Mouse (Mus musculus): ENCODE results near the gene Dync1li1. TPM values are rescaled to one million over a fixed set of nuclear protein-coding genes. Genes with fewer than 3 reads are reported as not detected.
"Not testable (repeated sequence)": the region's sequence is repeated elsewhere in the genome, so short reads cannot be mapped to it uniquely, and the experiment has no call there.

The Dync1li1 gene
- total and polyA plus RNA-seq, 2 experiments from 2014 or later, result 136 to 145 TPM

GRCm38 (mm10) chr9:114688953-114689407 lies 390 bp downstream of the Dync1li1 start:
- Histone ChIP-seq H3K4me2 (ENCODE audit: low read depth) (peak overlapping the region; percentile 66), H3K27me3 (ENCODE audit: insufficient read depth, low read length) (no peaks in the 10 kb centered on the region), H3K9ac (peak overlapping the region; percentile 97), H3K27ac (ENCODE audit: low read depth, low read length) (peak overlapping the region; percentile 99), H3K4me1 (ENCODE audit: insufficient read depth) (peaks cover 20% of the 10 kb centered on the region), H3K4me3 (ENCODE audit: low read depth, low read length) (peak overlapping the region; percentile 76), H3K9me3 (ENCODE audit: low read length) (no peaks in the 10 kb centered on the region), H3K36me3 (ENCODE audit: insufficient read depth) (peaks cover 21% of the 10 kb centered on the region)
- TF ChIP-seq CTCF (IDR thresholded peaks at IDR 0.05; ENCODE audit: low read depth), result no peak
- ATAC-seq (peak; percentile 78), DNase-seq (no peak)
- under 1% methylated on average over 49 of the region's 50 CpGs for WGBS

DNA sequence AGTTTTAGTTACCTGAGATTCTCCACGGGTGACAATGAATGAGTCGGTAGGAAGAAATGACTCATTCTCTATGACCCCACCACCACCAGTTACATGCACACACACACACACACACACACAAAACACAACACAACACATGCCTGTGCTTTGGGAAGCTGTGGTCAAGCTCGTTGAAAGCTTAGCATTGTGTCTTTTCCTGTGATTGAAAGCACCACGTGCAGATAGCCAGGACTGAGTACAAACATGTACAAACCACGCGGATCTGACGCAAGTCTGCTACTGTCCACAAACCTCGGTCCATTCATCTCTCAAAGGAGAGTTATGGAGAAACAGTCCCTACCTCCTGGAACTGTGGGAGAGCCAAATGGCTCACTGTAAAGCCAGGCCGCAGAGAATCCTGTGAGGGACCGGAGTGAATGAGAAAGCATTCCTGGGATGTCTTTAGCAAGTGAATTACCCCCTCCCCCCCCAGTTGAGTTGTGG lies 1.6 kb downstream of the Dync1li1 start:
- TF ChIP-seq CTCF (IDR thresholded peaks at IDR 0.05; ENCODE audit: low read depth), result no peak
- Histone ChIP-seq H3K4me2 (ENCODE audit: low read depth) (peak overlapping the region; percentile 66), H3K9ac (peak overlapping the region; percentile 97), H3K27ac (ENCODE audit: low read depth, low read length) (no peak overlapping the region), H3K36me3 (ENCODE audit: insufficient read depth) (peaks cover 23% of the 10 kb centered on the region), H3K27me3 (ENCODE audit: insufficient read depth, low read length) (no peaks in the 10 kb centered on the region), H3K4me1 (ENCODE audit: insufficient read depth) (peaks cover 20% of the 10 kb centered on the region), H3K9me3 (ENCODE audit: low read length) (no peaks in the 10 kb centered on the region), H3K4me3 (ENCODE audit: low read depth, low read length) (peak overlapping the region; percentile 76)
- DNase-seq (peak; percentile 18), ATAC-seq (no peak)
- 9% methylated on average over 10 of the region's 10 CpGs for WGBS

DNA sequence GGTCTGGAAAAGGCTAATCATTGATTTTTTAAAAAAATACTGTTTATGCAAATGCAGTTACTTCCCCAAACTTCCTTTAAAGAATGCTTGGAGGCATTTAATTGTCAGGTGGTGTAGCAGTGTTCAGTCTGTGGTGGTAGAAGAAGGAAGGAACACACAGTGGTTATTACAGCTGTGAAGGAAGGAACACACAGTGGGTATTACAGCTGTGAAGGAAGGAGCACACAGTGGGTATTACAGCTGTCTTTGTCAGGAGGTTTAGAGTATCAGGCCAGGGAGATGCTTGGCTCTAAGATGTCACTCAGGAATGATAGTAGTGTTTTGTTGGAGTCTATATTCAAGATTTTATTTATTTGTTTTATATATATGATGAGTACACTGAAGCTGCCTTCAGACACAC lies 2.5 kb downstream of the Dync1li1 start:
- ATAC-seq (no peak), DNase-seq (no peak)
- H3K9me3 ChIP-seq (ENCODE audit: low read length), result no peaks in the 10 kb centered on the region
- no peak overlapping the region for H3K4me3 ChIP-seq (ENCODE audit: low read depth, low read length)
- H3K4me2 ChIP-seq (ENCODE audit: low read depth), result no peak overlapping the region
- no peak for TF ChIP-seq CTCF (IDR thresholded peaks at IDR 0.05; ENCODE audit: low read depth)
- H3K27me3 ChIP-seq (ENCODE audit: insufficient read depth, low read length), result no peaks in the 10 kb centered on the region
- H3K27ac ChIP-seq (ENCODE audit: low read depth, low read length), result no peak overlapping the region
- H3K9ac ChIP-seq, result no peak overlapping the region
- peaks cover 20% of the 10 kb centered on the region for H3K4me1 ChIP-seq (ENCODE audit: insufficient read depth)
- H3K36me3 ChIP-seq (ENCODE audit: insufficient read depth), result peaks cover 23% of the 10 kb centered on the region

- DNase-seq; H3K27ac ChIP-seq (ENCODE audit: low read depth, low read length): not testable (repeated sequence)
These were observed 7.1 kb downstream of the Dync1li1 start for GRCm38 (mm10) chr9:114695662-114696061.

DNA sequence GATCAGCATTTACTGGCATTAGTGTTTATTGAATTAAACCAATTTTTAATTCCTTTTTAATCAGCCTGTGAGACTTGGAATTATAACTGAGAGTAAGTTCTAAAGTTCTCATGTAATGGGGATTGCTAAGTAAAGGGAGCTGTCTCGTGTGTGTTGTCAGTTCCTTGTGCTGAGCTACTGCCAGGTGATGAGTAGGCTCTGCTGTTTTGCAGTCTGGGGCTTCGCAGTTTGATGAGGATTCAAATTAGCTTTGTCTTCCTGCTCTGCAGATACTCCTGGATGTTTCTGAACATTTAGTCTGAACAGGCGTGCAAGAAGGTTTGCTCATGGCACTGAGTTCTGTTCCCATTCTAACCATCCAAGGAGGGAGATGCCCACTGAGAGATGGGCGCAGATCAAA lies 8.5 kb downstream of the Dync1li1 start:
- H3K9ac ChIP-seq, result no peak overlapping the region
- no peaks in the 10 kb centered on the region for H3K4me1 ChIP-seq (ENCODE audit: insufficient read depth)
- H3K27me3 ChIP-seq (ENCODE audit: insufficient read depth, low read length), result no peaks in the 10 kb centered on the region
- no peak for TF ChIP-seq CTCF (IDR thresholded peaks at IDR 0.05; ENCODE audit: low read depth)
- no peak overlapping the region for H3K27ac ChIP-seq (ENCODE audit: low read depth, low read length)
- H3K9me3 ChIP-seq (ENCODE audit: low read length), result no peaks in the 10 kb centered on the region
- H3K4me2 ChIP-seq (ENCODE audit: low read depth), result no peak overlapping the region
- ATAC-seq (no peak), DNase-seq (no peak)
- H3K4me3 ChIP-seq (ENCODE audit: low read depth, low read length), result no peak overlapping the region
- H3K36me3 ChIP-seq (ENCODE audit: insufficient read depth), result peaks cover 24% of the 10 kb centered on the region
- WGBS, result 82% methylated on average over 4 of the region's 4 CpGs

More at GRCm38 (mm10) chr9:114695662-114696061, 7.1 kb downstream of the Dync1li1 start:
- ATAC-seq; H3K4me3 ChIP-seq (ENCODE audit: low read depth, low read length); H3K4me1 ChIP-seq (ENCODE audit: insufficient read depth); H3K9me3 ChIP-seq (ENCODE audit: low read length); H3K4me2 ChIP-seq (ENCODE audit: low read depth); H3K27me3 ChIP-seq (ENCODE audit: insufficient read depth, low read length); H3K9ac ChIP-seq: not testable (repeated sequence)
- peaks cover 31% of the 10 kb centered on the region for H3K36me3 ChIP-seq (ENCODE audit: insufficient read depth)
- WGBS, result 95% methylated on average over 6 of the region's 8 CpGs

- no peak for TF ChIP-seq CTCF (IDR thresholded peaks at IDR 0.05; ENCODE audit: low read depth)
- no peak overlapping the region for H3K9ac ChIP-seq
- DNase-seq (no peak), ATAC-seq (peak; percentile 29; the same call in 1 of the 2 replicates)
- peaks cover 16% of the 10 kb centered on the region for H3K36me3 ChIP-seq (ENCODE audit: insufficient read depth)
- H3K27me3 ChIP-seq (ENCODE audit: insufficient read depth, low read length), result no peaks in the 10 kb centered on the region
- H3K4me1 ChIP-seq (ENCODE audit: insufficient read depth), result no peaks in the 10 kb centered on the region
- 83% methylated on average over 5 of the region's 5 CpGs for WGBS
- H3K9me3 ChIP-seq (ENCODE audit: low read length), result no peaks in the 10 kb centered on the region
- H3K4me3 ChIP-seq (ENCODE audit: low read depth, low read length), result no peak overlapping the region
- H3K27ac ChIP-seq (ENCODE audit: low read depth, low read length), result no peak overlapping the region
- no peak overlapping the region for H3K4me2 ChIP-seq (ENCODE audit: low read depth)
These were observed 9.3 kb downstream of the Dync1li1 start for GRCm38 (mm10) chr9:114697926-114698325.

GRCm38 (mm10) chr9:114699262-114699661 lies 10.7 kb downstream of the Dync1li1 start:
- no peak overlapping the region for H3K9ac ChIP-seq
- DNase-seq (no peak), ATAC-seq (no peak)
- no peak for TF ChIP-seq CTCF (IDR thresholded peaks at IDR 0.05; ENCODE audit: low read depth)
- no peaks in the 10 kb centered on the region for H3K4me1 ChIP-seq (ENCODE audit: insufficient read depth)
- H3K4me3 ChIP-seq (ENCODE audit: low read depth, low read length), result no peak overlapping the region
- H3K4me2 ChIP-seq (ENCODE audit: low read depth), result no peak overlapping the region
- peaks cover 8% of the 10 kb centered on the region for H3K36me3 ChIP-seq (ENCODE audit: insufficient read depth)
- no peaks in the 10 kb centered on the region for H3K27me3 ChIP-seq (ENCODE audit: insufficient read depth, low read length)
- H3K27ac ChIP-seq (ENCODE audit: low read depth, low read length), result no peak overlapping the region
- H3K9me3 ChIP-seq (ENCODE audit: low read length), result no peaks in the 10 kb centered on the region
- 73% methylated on average over 6 of the region's 6 CpGs for WGBS
